Mouse (Mus musculus) midbrain, postnatal 0 days (tissue): ENCODE measurements around the gene Gm20390. TPM values are rescaled to one million over a fixed set of nuclear protein-coding genes. Genes with fewer than 3 reads are reported as not detected.
A peak's percentile ranks its signal among the peaks of the same experiment; 100 is the strongest.

ENCODE experiments used
- ATAC-seq: fragments of 200-750 bp; cut with Nextera tagmentation; 2 replicates; pipeline ENCODE4 v1.8.0; 2017; ENCODE audit warnings: moderate number of reproducible peaks, mild to moderate bottlenecking, moderate TSS enrichment, moderate library complexity; ENCODE audit not compliant: low FRiP score
- DNase-seq: peaks from one replicate; pipeline ENCODE4 v3.0.0-alpha.2; 2015; ENCODE audit warnings: low spot score
- H3K27ac ChIP-seq: fragments of 300-500 bp; sonication (generic); 2 replicates; pipeline ENCODE4 v1.5.1; 2014; ENCODE audit warnings: low read depth, mild to moderate bottlenecking, low read length, mixed read lengths
- H3K27me3 ChIP-seq: fragments of 300-500 bp; sonication (generic); 2 replicates; pipeline ENCODE4 v1.6.1; 2014; ENCODE audit warnings: low read length, control low read depth, mixed read lengths; ENCODE audit not compliant: insufficient read depth
- H3K36me3 ChIP-seq: fragments of 300-500 bp; sonication (generic); 2 replicates; pipeline ENCODE4 v1.6.1; 2014; ENCODE audit warnings: low read length, control low read depth, mixed read lengths; ENCODE audit not compliant: insufficient read depth
- H3K4me1 ChIP-seq: fragments of 300-500 bp; sonication (generic); 2 replicates; pipeline ENCODE4 v1.6.1; 2014; ENCODE audit warnings: mild to moderate bottlenecking, control low read depth, antibody characterized with exemption, low read length, mixed read lengths; ENCODE audit not compliant: insufficient read depth
- H3K4me2 ChIP-seq: fragments of 300-500 bp; sonication (generic); 2 replicates; pipeline ENCODE4 v1.6.1; 2014; ENCODE audit warnings: low read depth, mild to moderate bottlenecking, low read length, mixed read lengths; ENCODE audit not compliant: poor library complexity, severe bottlenecking
- H3K4me3 ChIP-seq: fragments of 300-500 bp; sonication (generic); 2 replicates; pipeline ENCODE4 v1.5.1; 2014; ENCODE audit warnings: low read depth, mild to moderate bottlenecking, low read length, moderate library complexity
- H3K9ac ChIP-seq: fragments of 300-500 bp; sonication (generic); replicated peaks from 2 replicates; pipeline ENCODE4 v1.6.1; 2014; ENCODE audit warnings: mild to moderate bottlenecking, low read length, moderate library complexity, mixed read lengths; ENCODE audit not compliant: poor library complexity, severe bottlenecking
- H3K9me3 ChIP-seq: fragments of 300-500 bp; sonication (generic); 2 replicates; pipeline ENCODE4 v1.6.1; 2016; ENCODE audit warnings: low read length, control low read depth
- CTCF ChIP-seq: IDR thresholded peaks from 2 replicates; pipeline ENCODE4 v1.5.1; 2016; ENCODE audit warnings: antibody characterized with exemption, mild to moderate bottlenecking
- WGBS: fragments of 180-500 bp; shearing (Covaris S2); extraction: QIAGEN DNeasy Blood & Tissue Kit; methylation state at CpG from one replicate; pipeline ENCODE4 v1.1.7; 2014; 5-methylcytosine and 5-hydroxymethylcytosine counted together
- polyA plus RNA-seq: library from polyadenylated mRNA; unstranded; fragments of >200 nt; fragmentation: Nextera tagmentation; extraction: Ambion mirVana; gene quantifications from 2 replicates; pipeline ENCODE4 v1.2.1, GENCODE M21; 2015
- total RNA-seq: library from RNA; depleted of rRNA; stranded (reverse); fragments of >200 nt; gene quantifications from 2 replicates; pipeline ENCODE4 v1.2.3, GENCODE M21; 2014

The Gm20390 gene
- total and polyA plus RNA-seq, 2 experiments from 2014 or later = 61.1 to 379 TPM

- no peaks in the 10 kb centered on the region for H3K9me3 ChIP-seq
- no peaks in the 10 kb centered on the region for H3K27me3 ChIP-seq
- no peaks in the 10 kb centered on the region; the same call in 1 of the 2 replicates for H3K4me1 ChIP-seq
- TF ChIP-seq CTCF = no peak
- DNase-seq = no peak
- peak; percentile 58; the same call in 1 of the 2 replicates for ATAC-seq
- 48% methylated on average over 13 of the region's 13 CpGs for WGBS
- peak overlapping the region; percentile 85 for H3K4me2 ChIP-seq
- H3K4me3 ChIP-seq = peak overlapping the region; percentile 52
- H3K27ac ChIP-seq = peak overlapping the region; percentile 66
- H3K36me3 ChIP-seq = peaks cover 16% of the 10 kb centered on the region
- H3K9ac ChIP-seq = peak overlapping the region; percentile 72
Observed at GRCm38 (mm10) chr11:93954738-93955255, 13.3 kb downstream of the Gm20390 start.

- H3K27ac ChIP-seq = no peak overlapping the region
- no peak overlapping the region for H3K9ac ChIP-seq
- no peaks in the 10 kb centered on the region; the same call in 1 of the 2 replicates for H3K4me1 ChIP-seq
- no peak overlapping the region for H3K4me3 ChIP-seq
- H3K4me2 ChIP-seq = no peak overlapping the region
- no peaks in the 10 kb centered on the region for H3K27me3 ChIP-seq
- DNase-seq = no peak
- ATAC-seq = no peak
- TF ChIP-seq CTCF = no peak
- WGBS = 75% methylated on average over 5 of the region's 5 CpGs
- H3K9me3 ChIP-seq = no peaks in the 10 kb centered on the region
- H3K36me3 ChIP-seq = peaks cover 13% of the 10 kb centered on the region
Observed at GRCm38 (mm10) chr11:93952376-93952775, 15.7 kb downstream of the Gm20390 start.

- Histone ChIP-seq H3K4me2 (no peak overlapping the region), H3K4me3 (no peak overlapping the region), H3K27ac (no peak overlapping the region), H3K27me3 (no peaks in the 10 kb centered on the region), H3K36me3 (peaks cover 13% of the 10 kb centered on the region), H3K9ac (no peak overlapping the region), H3K9me3 (no peaks in the 10 kb centered on the region), H3K4me1 (no peaks in the 10 kb centered on the region)
- TF ChIP-seq CTCF = peak; percentile 29
- no peak for ATAC-seq
- 91% methylated on average over 1 of the region's 1 CpGs for WGBS
- no peak for DNase-seq
Observed at GRCm38 (mm10) chr11:93950045-93950444, 18.0 kb downstream of the Gm20390 start.

GRCm38 (mm10) chr11:93948887-93949567 lies 19.1 kb downstream of the Gm20390 start:
- H3K27ac ChIP-seq = no peak overlapping the region
- no peak for DNase-seq
- ATAC-seq = no peak
- H3K9me3 ChIP-seq = no peaks in the 10 kb centered on the region
- H3K27me3 ChIP-seq = no peaks in the 10 kb centered on the region
- H3K36me3 ChIP-seq = peaks cover 13% of the 10 kb centered on the region
- H3K4me1 ChIP-seq = no peaks in the 10 kb centered on the region
- H3K4me3 ChIP-seq = no peak overlapping the region
- no peak for TF ChIP-seq CTCF
- WGBS = 92% methylated on average over 9 of the region's 9 CpGs
- H3K4me2 ChIP-seq = no peak overlapping the region
- H3K9ac ChIP-seq = no peak overlapping the region

GRCm38 (mm10) chr11:93944986-93945385 lies 23.1 kb downstream of the Gm20390 start:
- H3K4me3 ChIP-seq = no peak overlapping the region
- H3K36me3 ChIP-seq = peaks cover 17% of the 10 kb centered on the region
- no peak for ATAC-seq
- H3K4me1 ChIP-seq = no peaks in the 10 kb centered on the region
- no peak overlapping the region for H3K4me2 ChIP-seq
- no peak for DNase-seq
- no peaks in the 10 kb centered on the region for H3K27me3 ChIP-seq
- WGBS = 87% methylated on average over 3 of the region's 3 CpGs
- no peak overlapping the region for H3K27ac ChIP-seq
- no peak for TF ChIP-seq CTCF
- no peak overlapping the region for H3K9ac ChIP-seq
- H3K9me3 ChIP-seq = no peaks in the 10 kb centered on the region

GRCm38 (mm10) chr11:93940906-93941305 lies 27.2 kb downstream of the Gm20390 start:
- Histone ChIP-seq H3K27me3 (no peaks in the 10 kb centered on the region), H3K36me3 (peaks cover 19% of the 10 kb centered on the region), H3K9me3 (no peaks in the 10 kb centered on the region), H3K27ac (no peak overlapping the region), H3K4me2 (no peak overlapping the region), H3K4me3 (no peak overlapping the region), H3K9ac (no peak overlapping the region), H3K4me1 (no peaks in the 10 kb centered on the region)
- TF ChIP-seq CTCF = no peak
- ATAC-seq (no peak), DNase-seq (no peak)
- 87% methylated on average over 2 of the region's 2 CpGs for WGBS
